Mouse (Mus musculus) ES-CJ7 (cell line): ENCODE results near the gene C3.
A peak's percentile ranks its signal among the peaks of the same experiment; 100 is the strongest.

Experiments used
- DNase-seq: peaks from one replicate; pipeline ENCODE4 v3.0.0; 2011; ENCODE audit warnings: low read depth, low spot score

The C3 gene

GRCm38 (mm10) chr17:57249186-57250181, 21.5 kb upstream of the C3 start, which contains the start of gene Trip10:
Gene Trip10 (plus strand): TSS chr17:57249455.
- peak; percentile 90 for DNase-seq

- DNase-seq, result peak; percentile 17
These were observed 20.8 kb upstream of the C3 start for GRCm38 (mm10) chr17:57248771-57249170.

- peak; percentile 94 for DNase-seq
These were observed 20.3 kb upstream of the C3 start, which contains the start of gene Gpr108 for GRCm38 (mm10) chr17:57248201-57248699. Gene Gpr108 (minus strand): TSS chr17:57248446.

GRCm38 (mm10) chr17:57247393-57248200, 19.7 kb upstream of the C3 start:
- DNase-seq, result peak; percentile 100

- peak; percentile 33 for DNase-seq
These were observed 18.9 kb upstream of the C3 start for GRCm38 (mm10) chr17:57246663-57247392.

- DNase-seq, result no peak
These were observed 17.5 kb upstream of the C3 start for GRCm38 (mm10) chr17:57245311-57245929.

- DNase-seq, result no peak
These were observed 15.9 kb upstream of the C3 start for GRCm38 (mm10) chr17:57243650-57244370.

- no peak for DNase-seq
These were observed 9.2 kb upstream of the C3 start for GRCm38 (mm10) chr17:57237181-57237580.

- DNase-seq, result no peak
These were observed 7.9 kb upstream of the C3 start for GRCm38 (mm10) chr17:57235803-57236202.

- DNase-seq, result no peak
These were observed 6.5 kb upstream of the C3 start for GRCm38 (mm10) chr17:57234254-57234928.

- no peak for DNase-seq
These were observed 5.1 kb upstream of the C3 start for GRCm38 (mm10) chr17:57233038-57233437.

GRCm38 (mm10) chr17:57232200-57232599, 4.3 kb upstream of the C3 start:
- DNase-seq, result no peak

- no peak for DNase-seq
These were observed 3.4 kb upstream of the C3 start for GRCm38 (mm10) chr17:57231321-57231771.

- no peak for DNase-seq
These were observed 2.8 kb upstream of the C3 start for GRCm38 (mm10) chr17:57230728-57231125.

- no peak for DNase-seq
These were observed 2.2 kb upstream of the C3 start for GRCm38 (mm10) chr17:57229851-57230727.

- DNase-seq, result no peak
These were observed 937 bp upstream of the C3 start for GRCm38 (mm10) chr17:57228873-57229272.

GRCm38 (mm10) chr17:57227468-57227867, 468 bp downstream of the C3 start:
- DNase-seq, result no peak

- no peak for DNase-seq
These were observed 4.6 kb downstream of the C3 start for GRCm38 (mm10) chr17:57223313-57223712.

- DNase-seq, result no peak
These were observed 6.0 kb downstream of the C3 start for GRCm38 (mm10) chr17:57221911-57222310.
